Mouse (Mus musculus) ES-Bruce4 (cell line): ENCODE data around the gene Gm10337. TPM values are rescaled to one million over a fixed set of nuclear protein-coding genes. Genes with fewer than 3 reads are reported as not detected.

Experiments
- H3K27ac ChIP-seq: 2 replicates; pipeline ENCODE4 v1.5.1; 2012; ENCODE audit warnings: low read length, inconsistent platforms; ENCODE audit not compliant: insufficient read depth
- H3K27me3 ChIP-seq: 2 replicates; pipeline ENCODE4 v1.6.1; 2012; ENCODE audit warnings: mild to moderate bottlenecking, low read length, inconsistent platforms; ENCODE audit not compliant: control insufficient read depth, poor library complexity, insufficient read depth, severe bottlenecking
- H3K36me3 ChIP-seq: 2 replicates; pipeline ENCODE4 v1.6.1; 2012; ENCODE audit warnings: inconsistent platforms, mild to moderate bottlenecking, low read length, moderate library complexity; ENCODE audit not compliant: control insufficient read depth, poor library complexity, insufficient read depth, severe bottlenecking
- H3K4me1 ChIP-seq: one replicate; pipeline ENCODE4 v1.8.1; 2011; ENCODE audit warnings: low read length; ENCODE audit not compliant: control insufficient read depth, insufficient read depth
- H3K4me3 ChIP-seq: 2 replicates; pipeline ENCODE4 v1.5.1; 2011; ENCODE audit warnings: low read depth, mild to moderate bottlenecking, low read length
- H3K9ac ChIP-seq: 2 replicates; pipeline ENCODE4 v1.6.1; 2012; ENCODE audit warnings: low read depth, mild to moderate bottlenecking, inconsistent platforms; ENCODE audit not compliant: poor library complexity, severe bottlenecking
- H3K9me3 ChIP-seq: replicated peaks from 2 replicates; pipeline ENCODE4 v1.6.1; 2012; ENCODE audit warnings: mild to moderate bottlenecking, low read length, inconsistent platforms; ENCODE audit not compliant: control insufficient read depth, poor library complexity, insufficient read depth, severe bottlenecking
- CTCF ChIP-seq: IDR thresholded peaks from one replicate; pipeline ENCODE4 v1.8.1; 2011; ENCODE audit warnings: low read depth, low read length
- EP300 ChIP-seq: IDR thresholded peaks from 2 replicates; pipeline ENCODE4 v1.6.1; 2011; ENCODE audit warnings: low read depth, low read length; ENCODE audit not compliant: insufficient read depth
- POLR2A ChIP-seq: IDR thresholded peaks from one replicate; pipeline ENCODE4 v1.8.1; 2011; ENCODE audit warnings: low read length; ENCODE audit not compliant: insufficient read depth
- polyA plus RNA-seq: library from polyadenylated mRNA; stranded (reverse); fragments of >200 nt; gene quantifications from 2 replicates; pipeline ENCODE4 v1.2.4, GENCODE M21; 2011; ENCODE audit warnings: low read depth; ENCODE audit not compliant: missing spikeins, insufficient read depth, insufficient read length

Gene Gm10337
- polyA plus RNA-seq, 1 experiment, result not detected

DNA sequence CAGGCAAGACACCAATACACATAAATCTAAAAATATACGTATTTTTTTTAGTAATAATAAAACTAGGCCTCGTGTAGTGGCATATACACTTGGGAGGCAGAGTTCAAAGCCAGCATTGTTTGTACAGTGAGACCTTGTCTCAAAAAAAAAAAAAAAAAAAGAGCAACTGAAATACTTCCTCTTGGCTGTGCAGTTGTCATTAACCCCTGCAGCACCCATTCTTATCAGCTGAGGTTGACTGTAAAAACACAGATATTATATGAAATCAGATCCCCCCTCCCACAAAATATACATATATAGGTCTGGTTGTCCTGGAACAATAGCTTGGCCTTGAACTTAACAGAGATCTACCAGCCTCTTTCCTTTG, 2.9 kb downstream of the Gm10337 start:
- Histone ChIP-seq H3K4me3 (no peak overlapping the region), H3K27ac (no peak overlapping the region), H3K9me3 (no peaks in the 10 kb centered on the region), H3K27me3 (no peaks in the 10 kb centered on the region), H3K9ac (no peak overlapping the region), H3K4me1 (peaks cover 2% of the 10 kb centered on the region), H3K36me3 (peaks cover 31% of the 10 kb centered on the region)
- TF ChIP-seq EP300 (no peak), CTCF (no peak), POLR2A (no peak)

DNA sequence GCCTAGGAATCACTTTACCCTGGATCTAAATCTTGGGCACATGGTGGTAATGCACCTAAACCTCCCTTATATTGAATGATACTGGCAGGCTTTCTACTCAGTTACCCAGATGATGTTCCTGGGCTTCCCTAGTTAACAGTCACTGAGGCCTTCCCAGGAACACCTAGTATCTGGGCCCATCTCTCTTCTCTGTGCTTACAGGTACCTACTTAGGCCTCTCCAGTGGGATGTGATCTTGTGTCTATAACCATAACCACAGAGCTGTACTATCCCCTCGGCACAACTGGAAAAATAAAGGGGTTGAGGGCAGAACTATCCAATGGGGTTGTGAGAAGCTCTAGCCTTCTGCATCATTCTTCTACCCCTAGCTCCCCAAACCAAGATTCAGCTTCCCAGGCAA, 3.3 kb downstream of the Gm10337 start:
- H3K36me3 ChIP-seq, result peaks cover 27% of the 10 kb centered on the region
- H3K27ac ChIP-seq, result no peak overlapping the region
- no peaks in the 10 kb centered on the region for H3K27me3 ChIP-seq
- H3K4me3 ChIP-seq, result no peak overlapping the region
- H3K9me3 ChIP-seq, result no peaks in the 10 kb centered on the region
- TF ChIP-seq CTCF, result no peak
- no peak for TF ChIP-seq POLR2A
- TF ChIP-seq EP300, result no peak
- peaks cover 3% of the 10 kb centered on the region for H3K4me1 ChIP-seq
- H3K9ac ChIP-seq, result no peak overlapping the region

DNA sequence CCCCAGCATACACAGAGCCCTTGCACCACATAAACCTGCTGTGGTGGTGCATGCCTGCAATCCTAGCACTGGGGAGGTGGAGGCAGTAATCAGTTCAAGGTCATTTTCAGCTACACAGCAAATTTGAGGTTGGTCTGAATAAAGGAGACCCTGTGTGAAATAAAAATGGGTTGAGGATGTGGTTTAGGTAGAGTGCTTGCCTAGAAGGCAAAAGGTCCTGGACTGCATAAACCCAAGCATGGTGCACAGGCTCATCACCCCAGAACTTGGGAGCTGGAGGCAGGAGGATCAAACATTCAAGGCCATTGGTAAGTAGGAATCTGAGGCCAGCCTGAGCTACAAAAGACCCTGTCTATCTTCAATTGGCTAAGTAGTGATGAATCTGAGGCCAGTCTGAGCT, 4.0 kb downstream of the Gm10337 start:
- H3K27me3 ChIP-seq, result no peaks in the 10 kb centered on the region
- no peak overlapping the region for H3K4me3 ChIP-seq
- H3K9me3 ChIP-seq, result no peaks in the 10 kb centered on the region
- H3K4me1 ChIP-seq, result peaks cover 6% of the 10 kb centered on the region
- peaks cover 20% of the 10 kb centered on the region for H3K36me3 ChIP-seq
- no peak overlapping the region for H3K9ac ChIP-seq
- H3K27ac ChIP-seq, result no peak overlapping the region
- TF ChIP-seq POLR2A, result no peak
- no peak for TF ChIP-seq EP300
- no peak for TF ChIP-seq CTCF

DNA sequence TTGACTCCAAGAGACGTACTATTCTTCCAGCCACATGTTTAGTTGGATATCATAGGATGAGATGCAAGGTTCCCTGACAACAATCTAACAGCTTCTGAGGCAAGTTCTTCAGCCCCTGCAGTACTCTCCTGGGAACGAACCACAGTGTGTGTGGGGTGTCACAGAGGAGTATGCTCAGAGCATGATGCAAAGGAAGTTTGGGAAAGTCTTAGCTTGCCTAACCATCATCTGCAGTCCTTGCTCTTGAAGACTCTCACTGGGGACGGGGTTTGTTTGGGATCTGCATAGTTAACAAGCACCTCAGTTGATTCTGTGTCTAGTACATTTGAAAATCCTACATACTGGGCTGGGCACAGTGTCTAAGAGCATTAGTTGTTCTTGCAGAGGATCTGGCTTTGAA, 4.8 kb downstream of the Gm10337 start:
- no peak overlapping the region for H3K9ac ChIP-seq
- no peak overlapping the region for H3K27ac ChIP-seq
- no peaks in the 10 kb centered on the region for H3K9me3 ChIP-seq
- peaks cover 12% of the 10 kb centered on the region for H3K36me3 ChIP-seq
- TF ChIP-seq POLR2A (no peak), CTCF (no peak), EP300 (no peak)
- no peak overlapping the region for H3K4me3 ChIP-seq
- peaks cover 6% of the 10 kb centered on the region for H3K4me1 ChIP-seq
- no peaks in the 10 kb centered on the region for H3K27me3 ChIP-seq

DNA sequence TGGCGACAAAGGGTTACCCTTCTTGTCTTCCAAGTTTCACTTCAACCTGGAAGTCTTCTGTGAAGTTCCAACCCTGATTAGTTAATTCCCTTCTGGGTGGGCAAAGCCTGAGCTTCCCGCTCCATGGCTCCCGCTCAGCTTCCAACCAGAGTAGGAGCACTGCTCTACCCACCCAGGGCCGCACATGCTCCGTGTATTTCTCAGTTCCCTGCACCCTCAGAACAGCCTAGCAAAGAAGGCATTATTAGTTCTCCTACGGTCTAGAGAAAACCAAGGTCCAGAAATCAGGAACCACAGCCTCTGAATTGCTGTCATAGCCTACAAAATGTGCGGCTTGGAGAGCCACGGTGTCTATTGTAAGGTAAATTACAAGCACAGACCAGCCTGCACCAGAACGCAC, 6.6 kb downstream of the Gm10337 start:
- 0 out of 2 replicates have a peak overlapping the region, but pooled peaks have one; percentile 31 for H3K27ac ChIP-seq
- H3K27me3 ChIP-seq, result no peaks in the 10 kb centered on the region
- TF ChIP-seq EP300 (no peak), POLR2A (no peak), CTCF (no peak)
- no peaks in the 10 kb centered on the region; the same call in 1 of the 2 replicates for H3K36me3 ChIP-seq
- peak overlapping the region; percentile 76 for H3K4me3 ChIP-seq
- peak overlapping the region; percentile 50 for H3K9ac ChIP-seq
- peaks cover 5% of the 10 kb centered on the region for H3K4me1 ChIP-seq
- no peaks in the 10 kb centered on the region for H3K9me3 ChIP-seq

DNA sequence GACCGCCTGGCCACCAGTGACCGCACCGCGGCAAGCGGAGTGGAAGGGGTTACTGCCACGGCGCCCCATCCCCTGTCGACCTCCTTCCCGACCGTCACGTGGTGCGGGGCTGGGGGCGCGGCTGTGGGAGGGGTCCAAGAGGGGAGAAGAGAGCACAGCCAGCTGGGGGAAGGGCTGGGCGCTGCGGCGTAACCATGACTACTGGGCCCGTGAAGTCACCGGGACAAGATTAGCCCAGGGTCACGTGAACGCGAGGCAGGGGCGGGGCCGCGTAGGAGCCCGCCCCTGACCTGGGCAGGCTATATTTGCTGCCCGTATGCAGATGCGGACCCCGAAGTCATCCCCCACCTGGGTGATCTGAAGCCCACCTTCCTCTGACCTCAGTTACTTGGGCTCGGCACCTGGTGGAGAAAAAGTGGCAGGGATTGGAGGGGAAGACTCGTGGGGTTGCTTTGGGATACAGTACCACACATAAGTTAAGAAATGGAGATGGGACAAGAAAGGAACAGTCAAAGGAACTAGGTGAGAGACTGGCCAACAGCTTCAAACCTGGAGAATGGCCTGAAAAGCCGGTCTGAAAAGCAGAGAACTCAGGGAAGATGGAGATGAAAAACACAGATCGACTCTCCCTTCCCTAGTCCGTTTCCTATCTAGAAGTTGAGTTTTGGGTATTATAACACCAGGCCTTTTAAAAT, 7.2 kb downstream of the Gm10337 start:
- Histone ChIP-seq H3K4me1 (peaks cover 6% of the 10 kb centered on the region), H3K36me3 (no peaks in the 10 kb centered on the region; the same call in 1 of the 2 replicates), H3K27ac (peak overlapping the region; percentile 12; the same call in 1 of the 2 replicates), H3K9ac (peak overlapping the region; percentile 50), H3K27me3 (no peaks in the 10 kb centered on the region), H3K4me3 (peak overlapping the region; percentile 76), H3K9me3 (no peaks in the 10 kb centered on the region)
- TF ChIP-seq CTCF (no peak), EP300 (no peak; the same call in 1 of the 2 replicates), POLR2A (peak; percentile 43)
